Mouse (Mus musculus): ENCODE data around the gene Haus7. TPM values are rescaled to one million over a fixed set of nuclear protein-coding genes. Genes with fewer than 3 reads are reported as not detected.
"Not testable (repeated sequence)": the region's sequence is repeated elsewhere in the genome, so short reads cannot be mapped to it uniquely, and the experiment has no call there.

Gene Haus7
- polyA plus RNA-seq, 1 experiment from 2014 or later = 70.7 TPM

- Histone ChIP-seq H3K4me3 (ENCODE audit: low read length) (no peak overlapping the region), H3K4me2 (ENCODE audit: low read length) (no peak overlapping the region), H3K27me3 (replicated peaks; ENCODE audit: control insufficient read depth, insufficient read depth, low read length) (no peaks in the 10 kb centered on the region), H3K9me3 (ENCODE audit: control insufficient read depth, low read length) (no peaks in the 10 kb centered on the region), H3K36me3 (ENCODE audit: control insufficient read depth, insufficient read depth, low read length) (no peaks in the 10 kb centered on the region; the same call in 1 of the 2 replicates), H3K9ac (ENCODE audit: low read depth, low read length) (no peak overlapping the region), H3K4me1 (ENCODE audit: control insufficient read depth, insufficient read depth, low read depth, low read length) (no peaks in the 10 kb centered on the region), H3K27ac (ENCODE audit: low read depth, low read length) (no peak overlapping the region)
- 76% methylated on average over 5 of the region's 5 CpGs for WGBS
- ATAC-seq = no peak
These were observed 26.0 kb downstream of the Haus7 start for GRCm38 (mm10) chrX:73432850-73433249.

DNA sequence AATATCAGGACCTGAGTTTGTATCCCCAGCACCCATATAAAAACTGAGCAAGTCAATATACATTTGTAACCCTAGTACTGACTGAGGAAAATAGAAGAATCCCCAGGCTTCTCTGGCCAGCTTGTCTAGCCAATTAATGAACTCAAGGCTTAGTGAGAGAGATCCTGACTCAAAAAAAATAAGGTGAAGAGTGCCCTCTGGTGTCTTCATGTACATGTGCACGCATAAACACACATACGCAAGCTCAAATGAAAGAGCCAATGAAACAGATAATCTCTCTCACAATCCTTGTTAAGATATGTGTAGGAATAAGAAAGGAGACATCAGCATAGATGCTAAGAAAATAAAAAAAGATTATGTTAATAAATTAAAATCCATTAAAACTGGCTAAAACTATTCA, 28.8 kb downstream of the Haus7 start:
- Histone ChIP-seq H3K4me3 (ENCODE audit: low read length) (no peak overlapping the region), H3K27ac (ENCODE audit: low read depth, low read length) (no peak overlapping the region), H3K4me1 (ENCODE audit: control insufficient read depth, insufficient read depth, low read depth, low read length) (no peaks in the 10 kb centered on the region), H3K27me3 (replicated peaks; ENCODE audit: control insufficient read depth, insufficient read depth, low read length) (no peaks in the 10 kb centered on the region), H3K9me3 (ENCODE audit: control insufficient read depth, low read length) (no peaks in the 10 kb centered on the region), H3K4me2 (ENCODE audit: low read length) (no peak overlapping the region), H3K36me3 (ENCODE audit: control insufficient read depth, insufficient read depth, low read length) (no peaks in the 10 kb centered on the region), H3K9ac (ENCODE audit: low read depth, low read length) (no peak overlapping the region)
- WGBS = 83% methylated on average over 2 of the region's 2 CpGs
- no peak for ATAC-seq

DNA sequence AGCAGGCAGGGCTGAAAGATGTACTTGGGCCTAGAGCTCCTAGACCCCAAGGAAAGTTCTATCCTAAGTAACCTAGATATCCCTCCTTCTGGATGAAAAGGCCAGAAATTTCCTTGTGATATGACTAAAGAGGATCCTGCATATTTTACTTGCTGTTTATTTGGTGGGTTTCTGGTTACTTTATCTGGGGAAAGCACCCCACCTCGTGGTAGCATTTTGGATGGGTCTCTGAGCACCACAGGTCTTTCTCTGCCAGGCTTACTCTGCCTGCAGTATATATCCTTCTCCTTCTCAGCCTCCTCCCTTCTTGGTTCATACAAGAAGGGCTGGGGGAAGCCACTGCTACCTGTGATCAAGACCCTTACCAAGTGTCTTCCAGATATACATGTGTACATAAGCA, 46.1 kb downstream of the Haus7 start:
- Histone ChIP-seq H3K4me1 (ENCODE audit: control insufficient read depth, insufficient read depth, low read depth, low read length) (no peaks in the 10 kb centered on the region), H3K27ac (ENCODE audit: low read depth, low read length) (no peak overlapping the region), H3K4me3 (ENCODE audit: low read length) (no peak overlapping the region), H3K9me3 (ENCODE audit: control insufficient read depth, low read length) (no peaks in the 10 kb centered on the region; the same call in 1 of the 2 replicates), H3K36me3 (ENCODE audit: control insufficient read depth, insufficient read depth, low read length) (no peaks in the 10 kb centered on the region), H3K27me3 (replicated peaks; ENCODE audit: control insufficient read depth, insufficient read depth, low read length) (no peaks in the 10 kb centered on the region; the same call in 1 of the 2 replicates), H3K4me2 (ENCODE audit: low read length) (no peak overlapping the region), H3K9ac (ENCODE audit: low read depth, low read length) (no peak overlapping the region)
- WGBS = 23% methylated on average over 1 of the region's 1 CpGs
- ATAC-seq = no peak

- Histone ChIP-seq H3K27me3 (replicated peaks; ENCODE audit: control insufficient read depth, insufficient read depth, low read length) (no peaks in the 10 kb centered on the region; the same call in 1 of the 2 replicates), H3K27ac (ENCODE audit: low read depth, low read length) (no peak within 1 kb of the TSS), H3K9me3 (ENCODE audit: control insufficient read depth, low read length) (no peaks in the 10 kb centered on the region; the same call in 1 of the 2 replicates), H3K9ac (ENCODE audit: low read depth, low read length) (peak within 1 kb of the TSS; percentile 56), H3K4me3 (ENCODE audit: low read length) (peak within 1 kb of the TSS; percentile 42), H3K36me3 (ENCODE audit: control insufficient read depth, insufficient read depth, low read length) (no peaks in the 10 kb centered on the region), H3K4me2 (ENCODE audit: low read length) (peak within 1 kb of the TSS; percentile 55), H3K4me1 (ENCODE audit: control insufficient read depth, insufficient read depth, low read depth, low read length) (no peaks in the 10 kb centered on the region)
- WGBS = 30% methylated on average over 10 of the region's 20 CpGs
- peak; percentile 56 for ATAC-seq
These were observed 47.8 kb downstream of the Haus7 start, which contains the start of gene Zfp92 for GRCm38 (mm10) chrX:73410880-73411517. Zfp92 (plus strand) TSS chrX:73411096.

GRCm38 (mm10) chrX:73401616-73402015, 57.2 kb downstream of the Haus7 start:
- no peaks in the 10 kb centered on the region for H3K9me3 ChIP-seq (ENCODE audit: control insufficient read depth, low read length)
- no peak for ATAC-seq
- WGBS = 92% methylated on average over 12 of the region's 12 CpGs
- H3K27me3 ChIP-seq (replicated peaks; ENCODE audit: control insufficient read depth, insufficient read depth, low read length) = no peaks in the 10 kb centered on the region
- H3K9ac ChIP-seq (ENCODE audit: low read depth, low read length) = no peak overlapping the region
- no peak overlapping the region for H3K27ac ChIP-seq (ENCODE audit: low read depth, low read length)
- H3K4me2 ChIP-seq (ENCODE audit: low read length) = no peak overlapping the region
- no peaks in the 10 kb centered on the region for H3K4me1 ChIP-seq (ENCODE audit: control insufficient read depth, insufficient read depth, low read depth, low read length)
- no peak overlapping the region for H3K4me3 ChIP-seq (ENCODE audit: low read length)
- no peaks in the 10 kb centered on the region for H3K36me3 ChIP-seq (ENCODE audit: control insufficient read depth, insufficient read depth, low read length)

DNA sequence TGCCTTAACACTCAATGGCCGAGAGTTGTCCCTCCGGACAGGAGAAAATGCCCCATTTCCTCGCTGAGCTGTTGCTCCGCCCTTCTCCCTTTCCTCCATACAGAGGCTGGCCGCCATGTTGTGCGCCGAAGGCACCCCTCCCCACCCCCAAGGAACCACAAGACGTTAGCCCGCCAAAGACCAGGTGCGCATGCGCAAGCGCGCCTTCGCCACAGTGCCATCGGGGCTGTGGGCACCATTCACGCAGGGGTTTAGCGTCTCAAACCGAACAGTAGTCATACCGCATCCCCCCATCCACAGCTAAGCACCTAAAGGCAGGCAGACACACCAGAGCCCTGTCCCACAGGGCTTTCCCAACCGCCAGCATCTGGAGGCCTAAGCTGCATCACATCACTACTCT, 57.9 kb downstream of the Haus7 start:
- Histone ChIP-seq H3K27ac (ENCODE audit: low read depth, low read length) (no peak overlapping the region), H3K27me3 (replicated peaks; ENCODE audit: control insufficient read depth, insufficient read depth, low read length) (no peaks in the 10 kb centered on the region), H3K4me2 (ENCODE audit: low read length) (no peak overlapping the region), H3K4me1 (ENCODE audit: control insufficient read depth, insufficient read depth, low read depth, low read length) (no peaks in the 10 kb centered on the region), H3K4me3 (ENCODE audit: low read length) (no peak overlapping the region), H3K9ac (ENCODE audit: low read depth, low read length) (no peak overlapping the region), H3K9me3 (ENCODE audit: control insufficient read depth, low read length) (no peaks in the 10 kb centered on the region), H3K36me3 (ENCODE audit: control insufficient read depth, insufficient read depth, low read length) (no peaks in the 10 kb centered on the region)
- no peak for ATAC-seq
- 87% methylated on average over 20 of the region's 20 CpGs for WGBS

- not testable (repeated sequence) for H3K36me3 ChIP-seq (ENCODE audit: control insufficient read depth, insufficient read depth, low read length); H3K4me1 ChIP-seq (ENCODE audit: control insufficient read depth, insufficient read depth, low read depth, low read length); H3K9me3 ChIP-seq (ENCODE audit: control insufficient read depth, low read length); H3K27ac ChIP-seq (ENCODE audit: low read depth, low read length); H3K9ac ChIP-seq (ENCODE audit: low read depth, low read length); ATAC-seq; H3K27me3 ChIP-seq (replicated peaks; ENCODE audit: control insufficient read depth, insufficient read depth, low read length); H3K4me3 ChIP-seq (ENCODE audit: low read length); H3K4me2 ChIP-seq (ENCODE audit: low read length)
- 83% methylated on average over 1 of the region's 2 CpGs for WGBS
These were observed 60.2 kb downstream of the Haus7 start, which contains the start of gene Gm18336 for GRCm38 (mm10) chrX:73398636-73399035. Gm18336 (minus strand) TSS chrX:73398736.

- H3K27me3 ChIP-seq (replicated peaks; ENCODE audit: control insufficient read depth, insufficient read depth, low read length) = no peaks in the 10 kb centered on the region
- 92% methylated on average over 1 of the region's 1 CpGs for WGBS
- no peak overlapping the region for H3K4me3 ChIP-seq (ENCODE audit: low read length)
- no peaks in the 10 kb centered on the region for H3K36me3 ChIP-seq (ENCODE audit: control insufficient read depth, insufficient read depth, low read length)
- no peak overlapping the region for H3K27ac ChIP-seq (ENCODE audit: low read depth, low read length)
- no peak overlapping the region for H3K9ac ChIP-seq (ENCODE audit: low read depth, low read length)
- H3K9me3 ChIP-seq (ENCODE audit: control insufficient read depth, low read length) = no peaks in the 10 kb centered on the region
- H3K4me1 ChIP-seq (ENCODE audit: control insufficient read depth, insufficient read depth, low read depth, low read length) = no peaks in the 10 kb centered on the region
- no peak for ATAC-seq
- no peak overlapping the region for H3K4me2 ChIP-seq (ENCODE audit: low read length)
These were observed 62.4 kb downstream of the Haus7 start for GRCm38 (mm10) chrX:73396446-73396845.

DNA sequence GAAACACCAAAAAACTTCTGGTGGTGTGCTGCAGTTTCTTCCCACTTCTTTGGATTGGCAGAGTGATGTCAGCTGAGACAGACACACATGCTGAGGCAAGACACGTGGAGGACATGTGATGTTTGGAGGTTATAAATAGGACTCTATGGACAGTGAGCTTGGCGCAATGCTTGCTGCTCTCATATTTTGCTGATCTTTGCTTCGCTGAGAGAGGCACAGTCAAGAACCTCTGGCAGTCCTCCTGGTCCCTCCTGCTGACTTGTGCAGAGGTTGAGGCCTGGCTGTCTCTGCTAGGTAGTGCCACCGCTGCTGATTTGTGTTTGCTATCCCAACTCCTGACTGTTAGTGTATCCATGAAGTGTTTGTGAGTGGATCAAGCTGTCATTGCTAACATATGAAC, 67.4 kb downstream of the Haus7 start:
- H3K9me3 ChIP-seq (ENCODE audit: control insufficient read depth, low read length) = no peaks in the 10 kb centered on the region
- ATAC-seq = no peak
- H3K27me3 ChIP-seq (replicated peaks; ENCODE audit: control insufficient read depth, insufficient read depth, low read length) = no peaks in the 10 kb centered on the region
- H3K27ac ChIP-seq (ENCODE audit: low read depth, low read length) = no peak overlapping the region
- WGBS = 82% methylated on average over 4 of the region's 4 CpGs
- no peaks in the 10 kb centered on the region for H3K4me1 ChIP-seq (ENCODE audit: control insufficient read depth, insufficient read depth, low read depth, low read length)
- H3K9ac ChIP-seq (ENCODE audit: low read depth, low read length) = no peak overlapping the region
- no peak overlapping the region for H3K4me2 ChIP-seq (ENCODE audit: low read length)
- H3K36me3 ChIP-seq (ENCODE audit: control insufficient read depth, insufficient read depth, low read length) = no peaks in the 10 kb centered on the region
- no peak overlapping the region for H3K4me3 ChIP-seq (ENCODE audit: low read length)

All from hindbrain, embryonic 16.5 days (tissue).